Mouse (Mus musculus) bone marrow macrophage, adult 2 months (primary cell): ENCODE measurements around the gene Reep3.

ENCODE experiments used
- CTCF ChIP-seq: IDR thresholded peaks from 2 replicates; pipeline ENCODE4 v1.5.1; 2012; ENCODE audit warnings: low read depth, mild to moderate bottlenecking, low read length, moderate library complexity
- POLR2A ChIP-seq: IDR thresholded peaks from 2 replicates; pipeline ENCODE4 v1.6.1; 2012; ENCODE audit warnings: mild to moderate bottlenecking, low read depth, low read length, borderline replicate concordance

DNA sequence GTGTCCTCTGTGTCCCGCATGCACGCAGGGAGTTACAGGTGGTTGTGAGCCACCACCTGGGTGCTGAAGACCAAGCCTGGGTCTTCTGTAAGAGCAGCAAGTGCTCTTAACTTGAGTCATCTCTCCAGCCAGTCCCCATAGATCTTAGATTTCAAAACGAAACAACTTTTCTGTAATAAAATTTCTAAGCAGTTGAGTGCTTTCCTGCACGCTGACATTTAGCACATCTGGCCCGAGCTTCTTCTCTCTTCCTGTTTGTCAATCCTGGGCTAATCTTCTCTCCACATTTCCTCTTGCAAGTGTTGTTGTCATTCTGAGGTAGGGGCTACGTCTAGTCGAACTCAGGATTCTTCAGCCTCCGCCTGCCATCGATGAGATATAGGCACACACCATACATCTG lies 44.3 kb downstream of the Reep3 start:
- TF ChIP-seq CTCF: no peak
- no peak for TF ChIP-seq POLR2A
